Mouse (Mus musculus) lung, embryonic 15.5 days (tissue): ENCODE measurements at regions not wholly inside any gene's neighbourhood (a gene's known extent, or its start where the extent isn't known, plus 50 kb on each side); places are given as distances from the start of the nearest gene placed in this dataset.

Experiments
- ATAC-seq: fragments of 200-750 bp; cut with Nextera tagmentation; 2 replicates; pipeline ENCODE4 v1.8.0; 2017; ENCODE audit warnings: moderate number of reproducible peaks, borderline replicate concordance; ENCODE audit not compliant: low FRiP score, low TSS enrichment; ENCODE audit errors: extremely low read depth
- H3K27ac ChIP-seq: fragments of 300-500 bp; sonication (generic); 2 replicates; pipeline ENCODE4 v1.5.1; 2015; ENCODE audit warnings: moderate library complexity, mild to moderate bottlenecking, inconsistent platforms
- H3K27me3 ChIP-seq: fragments of 300-500 bp; sonication (generic); 2 replicates; pipeline ENCODE4 v1.6.1; 2015; ENCODE audit warnings: inconsistent platforms
- H3K36me3 ChIP-seq: fragments of 300-500 bp; sonication (generic); 2 replicates; pipeline ENCODE4 v1.6.1; 2015; ENCODE audit warnings: inconsistent platforms
- H3K4me1 ChIP-seq: fragments of 300-500 bp; sonication (generic); 2 replicates; pipeline ENCODE4 v1.6.1; 2015; ENCODE audit warnings: inconsistent platforms
- H3K4me2 ChIP-seq: fragments of 300-500 bp; sonication (generic); 2 replicates; pipeline ENCODE4 v1.6.1; 2015; ENCODE audit warnings: inconsistent platforms, mild to moderate bottlenecking, moderate library complexity
- H3K4me3 ChIP-seq: fragments of 300-500 bp; sonication (generic); 2 replicates; pipeline ENCODE4 v1.5.1; 2015; ENCODE audit warnings: mild to moderate bottlenecking, inconsistent platforms
- H3K9ac ChIP-seq: fragments of 300-500 bp; sonication (generic); 2 replicates; pipeline ENCODE4 v1.6.1; 2015; ENCODE audit warnings: inconsistent platforms
- H3K9me3 ChIP-seq: fragments of 300-500 bp; sonication (generic); 2 replicates; pipeline ENCODE4 v1.6.1; 2016; ENCODE audit warnings: inconsistent platforms
- WGBS: fragments of 180-500 bp; shearing (Covaris S2); methylation state at CpG from one replicate; pipeline ENCODE4 v1.1.7; 2015; 5-methylcytosine and 5-hydroxymethylcytosine counted together

DNA sequence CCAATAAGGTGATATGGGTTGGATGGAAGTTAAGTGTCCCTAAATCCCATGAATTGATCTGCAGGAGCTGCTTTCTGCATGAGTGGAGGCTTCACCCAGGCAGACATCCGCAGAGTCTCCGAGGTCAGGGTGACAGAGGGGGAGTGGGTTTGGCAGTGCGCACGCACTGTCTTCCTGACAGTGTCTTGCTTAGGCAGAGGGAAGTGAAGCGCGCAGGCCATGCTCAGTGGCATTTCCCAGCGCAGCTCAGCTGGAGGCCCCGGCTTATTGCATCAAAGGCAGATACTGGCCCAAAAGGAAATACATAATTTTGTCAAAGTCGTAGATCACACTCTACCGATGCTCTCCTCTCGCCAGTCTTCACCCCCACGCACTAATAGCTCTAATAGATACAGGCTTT, 252.7 kb upstream of the Dnajc24 start:
- H3K36me3 ChIP-seq, result no peaks in the 10 kb centered on the region
- no peak overlapping the region for H3K27ac ChIP-seq
- no peaks in the 10 kb centered on the region for H3K9me3 ChIP-seq
- no peak overlapping the region for H3K4me3 ChIP-seq
- H3K9ac ChIP-seq, result no peak overlapping the region
- 66% methylated on average over 12 of the region's 12 CpGs for WGBS
- no peaks in the 10 kb centered on the region for H3K27me3 ChIP-seq
- no peaks in the 10 kb centered on the region for H3K4me1 ChIP-seq
- H3K4me2 ChIP-seq, result no peak overlapping the region
- no peak for ATAC-seq

- Histone ChIP-seq H3K4me2 (no peak overlapping the region), H3K9ac (no peak overlapping the region), H3K4me1 (no peaks in the 10 kb centered on the region), H3K36me3 (no peaks in the 10 kb centered on the region), H3K27me3 (no peaks in the 10 kb centered on the region), H3K27ac (no peak overlapping the region), H3K9me3 (no peaks in the 10 kb centered on the region), H3K4me3 (no peak overlapping the region)
- 65% methylated on average over 4 of the region's 4 CpGs for WGBS
- ATAC-seq, result no peak
Observed at GRCm38 (mm10) chr2:106234358-106234757, 231.0 kb upstream of the Dnajc24 start.

DNA sequence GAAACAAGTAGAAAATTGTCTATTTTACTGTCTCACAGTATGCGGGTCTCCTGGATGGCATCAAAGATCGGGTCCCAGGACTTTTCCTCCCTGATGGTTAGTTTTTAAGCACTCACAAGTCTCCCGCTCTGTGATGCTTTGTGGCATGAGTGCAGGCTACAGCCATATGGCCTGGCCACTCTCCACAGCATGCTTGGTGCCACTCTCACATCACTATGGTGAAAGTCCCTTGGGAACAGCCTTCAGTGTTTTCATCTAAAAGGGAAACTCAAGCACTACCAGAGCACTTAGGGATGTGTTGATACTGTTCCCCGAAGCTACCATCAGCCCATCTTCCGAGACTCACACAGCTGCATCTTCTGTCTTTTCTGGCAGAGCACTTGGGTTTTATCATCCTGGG, 227.8 kb upstream of the Dnajc24 start:
- no peaks in the 10 kb centered on the region for H3K27me3 ChIP-seq
- no peak overlapping the region for H3K27ac ChIP-seq
- H3K9me3 ChIP-seq, result no peaks in the 10 kb centered on the region
- no peak overlapping the region for H3K9ac ChIP-seq
- H3K36me3 ChIP-seq, result no peaks in the 10 kb centered on the region
- H3K4me2 ChIP-seq, result no peak overlapping the region
- no peak for ATAC-seq
- H3K4me1 ChIP-seq, result no peaks in the 10 kb centered on the region
- no peak overlapping the region for H3K4me3 ChIP-seq
- WGBS, result 85% methylated on average over 5 of the region's 5 CpGs

- Histone ChIP-seq H3K4me1 (no peaks in the 10 kb centered on the region), H3K36me3 (no peaks in the 10 kb centered on the region), H3K9me3 (no peaks in the 10 kb centered on the region), H3K4me2 (no peak overlapping the region), H3K4me3 (no peak overlapping the region), H3K27ac (no peak overlapping the region), H3K27me3 (no peaks in the 10 kb centered on the region), H3K9ac (no peak overlapping the region)
- ATAC-seq, result no peak
- WGBS, result 73% methylated on average over 3 of the region's 3 CpGs
Observed at GRCm38 (mm10) chr2:106230021-106230420, 226.7 kb upstream of the Dnajc24 start.

GRCm38 (mm10) chr2:106228249-106228648, 224.9 kb upstream of the Dnajc24 start:
- WGBS, result 57% methylated on average over 1 of the region's 1 CpGs
- no peak overlapping the region for H3K27ac ChIP-seq
- H3K9me3 ChIP-seq, result no peaks in the 10 kb centered on the region
- no peaks in the 10 kb centered on the region for H3K27me3 ChIP-seq
- H3K36me3 ChIP-seq, result no peaks in the 10 kb centered on the region
- ATAC-seq, result no peak
- no peak overlapping the region for H3K4me2 ChIP-seq
- H3K9ac ChIP-seq, result no peak overlapping the region
- H3K4me3 ChIP-seq, result no peak overlapping the region
- H3K4me1 ChIP-seq, result no peaks in the 10 kb centered on the region

- 57% methylated on average over 3 of the region's 3 CpGs for WGBS
- H3K4me2 ChIP-seq, result no peak overlapping the region
- H3K9ac ChIP-seq, result no peak overlapping the region
- ATAC-seq, result no peak
- no peaks in the 10 kb centered on the region for H3K9me3 ChIP-seq
- no peaks in the 10 kb centered on the region for H3K4me1 ChIP-seq
- H3K36me3 ChIP-seq, result no peaks in the 10 kb centered on the region
- no peak overlapping the region for H3K4me3 ChIP-seq
- H3K27ac ChIP-seq, result no peak overlapping the region
- H3K27me3 ChIP-seq, result no peaks in the 10 kb centered on the region
Observed at GRCm38 (mm10) chr2:106216169-106216568, 212.8 kb upstream of the Dnajc24 start.

DNA sequence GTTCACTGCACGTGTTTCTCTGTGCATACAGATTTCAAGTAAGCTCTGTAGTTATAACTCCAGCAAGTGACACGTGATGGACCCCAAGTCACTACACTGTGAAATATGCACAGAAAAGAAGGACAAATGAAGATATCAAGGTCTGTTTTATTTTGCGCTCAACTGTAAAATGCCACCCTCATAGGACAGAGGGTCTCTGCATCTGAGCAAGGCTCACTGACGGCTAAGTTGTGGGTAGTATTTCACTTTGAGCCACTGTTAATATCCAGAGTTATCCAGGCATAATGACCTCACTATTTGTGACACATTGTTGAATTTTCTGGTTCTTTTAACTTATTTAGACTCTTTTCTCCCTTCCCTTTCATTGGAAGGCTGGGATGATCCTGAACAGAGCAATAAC, 210.4 kb upstream of the Dnajc24 start:
- Histone ChIP-seq H3K36me3 (no peaks in the 10 kb centered on the region), H3K4me2 (no peak overlapping the region), H3K9me3 (no peaks in the 10 kb centered on the region), H3K4me3 (no peak overlapping the region), H3K9ac (no peak overlapping the region), H3K27me3 (no peaks in the 10 kb centered on the region), H3K4me1 (no peaks in the 10 kb centered on the region), H3K27ac (no peak overlapping the region)
- no peak for ATAC-seq
- 69% methylated on average over 4 of the region's 4 CpGs for WGBS

- no peak overlapping the region for H3K4me2 ChIP-seq
- no peaks in the 10 kb centered on the region for H3K27me3 ChIP-seq
- no peaks in the 10 kb centered on the region for H3K9me3 ChIP-seq
- no peak overlapping the region for H3K27ac ChIP-seq
- 65% methylated on average over 1 of the region's 1 CpGs for WGBS
- no peak overlapping the region for H3K9ac ChIP-seq
- no peak overlapping the region for H3K4me3 ChIP-seq
- no peaks in the 10 kb centered on the region for H3K36me3 ChIP-seq
- H3K4me1 ChIP-seq, result no peaks in the 10 kb centered on the region
- no peak for ATAC-seq
Observed at GRCm38 (mm10) chr2:106210773-106211172, 207.4 kb upstream of the Dnajc24 start.

GRCm38 (mm10) chr2:106208767-106209250, 205.5 kb upstream of the Dnajc24 start:
- no peak for ATAC-seq
- WGBS, result 64% methylated on average over 4 of the region's 4 CpGs
- no peak overlapping the region for H3K27ac ChIP-seq
- no peaks in the 10 kb centered on the region for H3K4me1 ChIP-seq
- H3K4me3 ChIP-seq, result no peak overlapping the region
- H3K36me3 ChIP-seq, result no peaks in the 10 kb centered on the region
- no peaks in the 10 kb centered on the region for H3K27me3 ChIP-seq
- no peaks in the 10 kb centered on the region for H3K9me3 ChIP-seq
- H3K9ac ChIP-seq, result no peak overlapping the region
- no peak overlapping the region for H3K4me2 ChIP-seq

GRCm38 (mm10) chr2:106200130-106200529, 196.8 kb upstream of the Dnajc24 start:
- no peak overlapping the region for H3K4me2 ChIP-seq
- H3K9me3 ChIP-seq, result no peaks in the 10 kb centered on the region
- H3K27me3 ChIP-seq, result peaks cover 17% of the 10 kb centered on the region
- no peak overlapping the region for H3K27ac ChIP-seq
- no peak overlapping the region for H3K9ac ChIP-seq
- no peak for ATAC-seq
- no peaks in the 10 kb centered on the region for H3K36me3 ChIP-seq
- H3K4me1 ChIP-seq, result no peaks in the 10 kb centered on the region
- H3K4me3 ChIP-seq, result no peak overlapping the region
- 84% methylated on average over 2 of the region's 2 CpGs for WGBS

DNA sequence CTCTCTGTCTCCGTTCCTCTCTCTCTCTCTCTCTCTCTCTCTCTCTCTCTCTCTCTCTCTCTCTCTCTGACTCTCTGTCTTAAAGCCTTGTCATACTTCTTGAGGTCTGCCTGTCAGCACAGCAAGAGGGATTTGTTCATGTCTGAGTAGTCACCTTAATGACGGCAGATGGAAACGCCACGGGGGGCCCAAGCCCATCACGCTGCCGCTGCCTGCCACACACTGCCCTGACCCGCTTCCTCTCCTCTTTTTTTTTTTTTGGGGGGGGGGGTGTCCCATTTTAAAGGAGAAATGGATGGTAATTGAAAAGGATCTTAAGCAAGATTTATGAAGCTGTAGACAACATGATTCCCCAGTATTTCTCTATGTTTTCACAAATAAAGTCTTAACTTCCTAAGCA, 191.8 kb upstream of the Dnajc24 start:
- Histone ChIP-seq H3K36me3 (no peaks in the 10 kb centered on the region), H3K4me2 (no peak overlapping the region), H3K9ac (no peak overlapping the region), H3K4me3 (no peak overlapping the region), H3K27me3 (peaks cover 27% of the 10 kb centered on the region), H3K9me3 (no peaks in the 10 kb centered on the region), H3K27ac (no peak overlapping the region), H3K4me1 (0 out of 2 replicates have a peak, but pooled peaks cover 3% of the 10 kb centered on the region)
- 21% methylated on average over 7 of the region's 7 CpGs for WGBS
- ATAC-seq, result no peak

GRCm38 (mm10) chr2:106194369-106195023, 191.1 kb upstream of the Dnajc24 start:
- 0 out of 2 replicates have a peak overlapping the region, but pooled peaks have one; percentile 6 for H3K4me3 ChIP-seq

More at GRCm38 (mm10) chr2:106194369-106195023, 191.1 kb upstream of the Dnajc24 start:
- Histone ChIP-seq H3K9me3 (no peaks in the 10 kb centered on the region), H3K27ac (no peak overlapping the region), H3K4me2 (peak overlapping the region; percentile 49), H3K27me3 (peaks cover 27% of the 10 kb centered on the region), H3K36me3 (no peaks in the 10 kb centered on the region), H3K9ac (no peak overlapping the region), H3K4me1 (0 out of 2 replicates have a peak, but pooled peaks cover 3% of the 10 kb centered on the region)
- ATAC-seq, result 0 out of 2 replicates have a peak, but pooled peaks have one; percentile 39
- 8% methylated on average over 14 of the region's 14 CpGs for WGBS
